11 mouse cellular contexts compared by ENCODE assay signal in the genomic region with DNA sequence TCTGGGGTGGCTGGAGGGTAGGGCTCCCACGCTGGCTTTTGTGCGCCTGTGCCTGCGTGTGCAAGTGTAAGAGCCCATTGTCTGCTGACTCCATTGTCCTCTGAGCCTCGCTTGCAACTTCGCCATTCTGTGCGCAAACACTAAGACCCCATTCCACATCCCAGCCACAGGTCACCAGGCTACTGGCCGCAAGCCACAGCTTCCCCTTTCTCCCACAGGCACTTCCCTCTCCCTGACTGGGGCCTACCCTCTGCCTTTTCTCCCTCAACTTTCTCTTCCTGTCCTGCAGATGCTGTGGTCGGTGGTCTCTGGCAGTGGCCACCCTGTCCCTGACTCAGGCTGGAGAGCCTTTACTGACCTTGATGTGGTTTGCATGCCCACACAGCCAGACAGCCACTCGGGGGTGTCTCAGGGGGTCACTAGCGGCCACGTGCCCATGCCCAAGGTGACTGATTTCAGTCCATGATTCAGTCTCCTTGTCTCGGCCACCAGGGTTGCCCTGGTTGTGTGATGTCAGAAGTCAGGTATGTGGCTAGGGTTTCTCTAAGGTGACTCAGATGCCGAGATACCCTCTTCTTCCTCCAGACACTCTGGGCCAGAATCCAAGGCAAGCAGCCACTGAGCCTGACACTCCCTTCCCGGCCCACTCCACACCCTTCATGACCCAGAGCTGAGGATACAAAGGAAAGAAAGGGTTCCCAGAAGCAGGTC. TPM values are rescaled to one million over a fixed set of nuclear protein-coding genes. Genes with fewer than 3 reads are reported as not detected.
A peak's percentile ranks its signal among the peaks of the same experiment; 100 is the strongest.
DNase-seq lines count a peak whose midpoint lies in the region; ATAC-seq lines count a peak whose summit lies in the region.
"Had no signal": no experiment of that assay in that cellular context is flagged by ENCODE, and none has a peak within 500 bp of the region (broad histone marks: within the 10 kb centered on the region; RNA-seq: fewer than 3 reads in every experiment).

No protein-coding gene starts in this region.

- H3K4me3 ChIP-seq in hindbrain, embryonic 10.5 days: peak overlapping the region; percentile 1; the same call in 1 of the 2 replicates
- H3K4me3 ChIP-seq in hindbrain, embryonic 16.5 days (ENCODE audit: low read length): no peak overlapping the region
- H3K4me3 ChIP-seq in brown adipose tissue, adult 24 weeks (ENCODE audit: insufficient read depth, low read depth, low read length): no peak overlapping the region

- no peak for ATAC-seq in hindbrain, embryonic 16.5 days

- H3K36me3 ChIP-seq in hindbrain, embryonic 10.5 days: no peaks in the 10 kb centered on the region
- H3K36me3 ChIP-seq in hindbrain, embryonic 16.5 days (ENCODE audit: control insufficient read depth, insufficient read depth, low read length): no peaks in the 10 kb centered on the region

- H3K9me3 ChIP-seq in hindbrain, embryonic 10.5 days: no peaks in the 10 kb centered on the region
- no peaks in the 10 kb centered on the region for H3K9me3 ChIP-seq in hindbrain, embryonic 16.5 days (ENCODE audit: control insufficient read depth, low read length)

- 48% methylated on average over 14 of the region's 14 CpGs for WGBS in hindbrain, embryonic 10.5 days
- WGBS in hindbrain, embryonic 16.5 days: 37% methylated on average over 14 of the region's 14 CpGs

- H3K9ac ChIP-seq in hindbrain, embryonic 16.5 days (ENCODE audit: low read depth, low read length): no peak overlapping the region
- H3K9ac ChIP-seq: liver, embryonic 14.5 days had no signal

- no peak overlapping the region for H3K4me2 ChIP-seq in hindbrain, embryonic 16.5 days (ENCODE audit: low read length)

- peaks cover 31% of the 10 kb centered on the region for H3K4me1 ChIP-seq in hindbrain, embryonic 10.5 days (replicated peaks)
- H3K4me1 ChIP-seq in hindbrain, embryonic 16.5 days (ENCODE audit: control insufficient read depth, insufficient read depth, low read depth, low read length): peaks cover 12% of the 10 kb centered on the region
- peaks cover 9% of the 10 kb centered on the region; the same call in 1 of the 2 replicates for H3K4me1 ChIP-seq in brown adipose tissue, adult 24 weeks (ENCODE audit: control insufficient read depth, insufficient read depth, insufficient read length, low read length)

- DNase-seq in hindbrain, embryonic 10.5 days (ENCODE audit: low spot score): peak; percentile 24
- peak; percentile 93 for DNase-seq in 416B (ENCODE audit: low read depth)
- peak; percentile 63 for DNase-seq in lung, postnatal 25 days (ENCODE audit: low spot score)
- DNase-seq in cerebellum, adult 8-10 months: no peak
- DNase-seq in cerebellum, postnatal 4 days (ENCODE audit: low spot score in 2 of 2): no peak
- no peak for DNase-seq in embryo, embryonic 11 days
- DNase-seq: cerebellum, postnatal 25 days; kidney, postnatal 14 days had no signal

- H3K27me3 ChIP-seq in hindbrain, embryonic 10.5 days (ENCODE audit: insufficient read depth, poor library complexity, severe bottlenecking): peaks cover 70% of the 10 kb centered on the region
- H3K27me3 ChIP-seq in hindbrain, embryonic 16.5 days (replicated peaks; ENCODE audit: control insufficient read depth, insufficient read depth, low read length): peaks cover 2% of the 10 kb centered on the region; the same call in 1 of the 2 replicates

- peak overlapping the region; percentile 65 for H3K27ac ChIP-seq in hindbrain, embryonic 10.5 days
- no peak overlapping the region for H3K27ac ChIP-seq in hindbrain, embryonic 16.5 days (ENCODE audit: low read depth, low read length)
- H3K27ac ChIP-seq in brown adipose tissue, adult 24 weeks (replicated peaks; ENCODE audit: low read depth, low read length): peak overlapping the region; percentile 37
- H3K27ac ChIP-seq: liver, embryonic 14.5 days had no signal

RNA-seq across cellular contexts. Expression of a gene that starts 6.8 kb away (rescaled TPM):
- not detected in 2 replicates for polyA plus RNA-seq in hindbrain, embryonic 10.5 days (2016; fragmentation: Nextera tagmentation; extraction: Ambion mirVana)
- polyA plus RNA-seq in hindbrain, embryonic 16.5 days (2015; fragmentation: Nextera tagmentation; extraction: Ambion mirVana): 0.06 and 0.10 TPM in 2 replicates
- polyA plus RNA-seq in brown adipose tissue, adult 24 weeks (2012; ENCODE audit: insufficient read depth, insufficient read length, missing spikeins): 2.7 and 48.0 TPM in 2 replicates

RNA-seq across cellular contexts. Expression of a gene that starts 28.0 kb away (rescaled TPM):
- 106 and 128 TPM in 2 replicates for polyA plus RNA-seq in hindbrain, embryonic 10.5 days (2016; fragmentation: Nextera tagmentation; extraction: Ambion mirVana)
- 80.6 and 87.2 TPM in 2 replicates for polyA plus RNA-seq in hindbrain, embryonic 16.5 days (2015; fragmentation: Nextera tagmentation; extraction: Ambion mirVana)
- 32.6 and 38.4 TPM in 2 replicates for polyA plus RNA-seq in brown adipose tissue, adult 24 weeks (2012; ENCODE audit: insufficient read depth, insufficient read length, missing spikeins)

RNA-seq across cellular contexts. Expression of a gene that starts 34.2 kb away (rescaled TPM):
- polyA plus RNA-seq in hindbrain, embryonic 10.5 days (2016; fragmentation: Nextera tagmentation; extraction: Ambion mirVana): 37.3 and 67.8 TPM in 2 replicates
- 124 and 126 TPM in 2 replicates for polyA plus RNA-seq in hindbrain, embryonic 16.5 days (2015; fragmentation: Nextera tagmentation; extraction: Ambion mirVana)
- 14.9 and 16.6 TPM in 2 replicates for polyA plus RNA-seq in brown adipose tissue, adult 24 weeks (2012; ENCODE audit: insufficient read depth, insufficient read length, missing spikeins)

RNA-seq across cellular contexts. Expression of a gene that starts 36.7 kb away (rescaled TPM):
- polyA plus RNA-seq in hindbrain, embryonic 10.5 days (2016; fragmentation: Nextera tagmentation; extraction: Ambion mirVana): 0.30 and 0.42 TPM in 2 replicates
- polyA plus RNA-seq in hindbrain, embryonic 16.5 days (2015; fragmentation: Nextera tagmentation; extraction: Ambion mirVana): 0.79 and 1.5 TPM in 2 replicates
- not detected in 2 replicates for polyA plus RNA-seq in brown adipose tissue, adult 24 weeks (2012; ENCODE audit: insufficient read depth, insufficient read length, missing spikeins)

RNA-seq across cellular contexts. Expression of a gene that starts 42.7 kb away (rescaled TPM):
- polyA plus RNA-seq in hindbrain, embryonic 10.5 days (2016; fragmentation: Nextera tagmentation; extraction: Ambion mirVana): 18.7 and 24.4 TPM in 2 replicates
- polyA plus RNA-seq in hindbrain, embryonic 16.5 days (2015; fragmentation: Nextera tagmentation; extraction: Ambion mirVana): 23.1 and 23.6 TPM in 2 replicates
- polyA plus RNA-seq in brown adipose tissue, adult 24 weeks (2012; ENCODE audit: insufficient read depth, insufficient read length, missing spikeins): 3.3 and 5.5 TPM in 2 replicates

Comparison
In these comparisons a context has a peak if more than half of its experiments do, and no peak if none do; other contexts are left out.
1. DNase-seq: peak in hindbrain, embryonic 10.5 days (single experiment), 416B (single experiment) and lung, postnatal 25 days (single experiment); none in cerebellum, adult 8-10 months (single experiment), cerebellum, postnatal 4 days (0 of 2) and embryo, embryonic 11 days (single experiment).